Mouse (Mus musculus) hematopoietic stem cell, adult 5-6 weeks (primary cell): ENCODE data around the gene Zic5. TPM values are rescaled to one million over a fixed set of nuclear protein-coding genes. Genes with fewer than 3 reads are reported as not detected.
"Not testable (repeated sequence)": the region's sequence is repeated elsewhere in the genome, so short reads cannot be mapped to it uniquely, and the experiment has no call there.

Experiments used
- ATAC-seq, 2 experiments: fragments of 125-278 bp in 1 of 2; replicated peaks in 1 of 2; 2 replicates each; pipeline ENCODE4 v1.8.0; 2016 to 2017; ENCODE audit warnings: inconsistent platforms in 2 of 2, mild to moderate bottlenecking in 2 of 2, moderate number of reproducible peaks in 2 of 2, low read depth in 1 of 2, moderate TSS enrichment in 1 of 2; ENCODE audit not compliant: low FRiP score in 2 of 2, poor library complexity in 2 of 2, severe bottlenecking in 2 of 2, insufficient read depth in 1 of 2, low TSS enrichment in 1 of 2
- total RNA-seq: library from RNA; stranded (forward); fragments of 172-1452, 232-1000 nt; gene quantifications from 2 replicates; pipeline ENCODE4 v1.2.3, GENCODE M21; 2017

Zic5 gene
- total RNA-seq, 1 experiment from 2014 or later, result not detected

GRCm38 (mm10) chr14:122471449-122472085, 6.1 kb upstream of the Zic5 start:
- ATAC-seq, result 0 out of 4 replicates have a peak, but pooled peaks of 1 of the 2 experiments have one; percentile 14

GRCm38 (mm10) chr14:122468971-122469755, 3.7 kb upstream of the Zic5 start:
- no peak for ATAC-seq

GRCm38 (mm10) chr14:122467926-122468841, 2.7 kb upstream of the Zic5 start:
- no peak for ATAC-seq

GRCm38 (mm10) chr14:122466756-122467362, 1.4 kb upstream of the Zic5 start:
- no peak for ATAC-seq

DNA sequence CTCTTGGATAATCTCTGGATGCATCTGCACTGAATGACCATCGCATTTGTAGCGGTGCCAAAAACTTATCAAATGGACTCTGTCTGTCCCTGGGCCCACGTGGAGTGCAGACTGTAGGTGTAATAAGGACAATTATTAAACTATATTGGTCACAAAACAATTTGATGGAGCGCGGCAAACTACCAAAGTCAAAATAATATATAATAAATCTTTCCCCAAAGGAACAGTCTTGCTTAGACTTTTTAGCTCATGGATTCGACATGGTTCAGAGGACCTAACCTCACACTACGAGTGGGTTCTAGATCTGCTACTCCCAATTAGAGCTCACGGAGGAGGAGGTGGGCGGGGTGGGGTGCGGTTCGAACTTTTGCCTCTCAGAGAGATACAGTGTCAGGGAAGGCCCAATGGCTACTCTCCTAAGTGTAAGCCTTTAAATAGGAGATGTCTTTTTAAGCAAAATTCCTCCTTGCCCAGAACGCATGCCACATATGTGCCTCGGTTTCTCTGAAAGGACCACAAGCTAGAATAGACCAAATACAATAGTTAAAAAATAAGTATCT, 534 bp upstream of the Zic5 start:
- no peak for ATAC-seq

- ATAC-seq, result no peak
Observed at GRCm38 (mm10) chr14:122464351-122464762, 1.1 kb downstream of the Zic5 start.

- peak; percentile 34 to 51; a peak in 2 of 4 replicates for ATAC-seq
Observed at GRCm38 (mm10) chr14:122463734-122464341, 1.6 kb downstream of the Zic5 start.

DNA sequence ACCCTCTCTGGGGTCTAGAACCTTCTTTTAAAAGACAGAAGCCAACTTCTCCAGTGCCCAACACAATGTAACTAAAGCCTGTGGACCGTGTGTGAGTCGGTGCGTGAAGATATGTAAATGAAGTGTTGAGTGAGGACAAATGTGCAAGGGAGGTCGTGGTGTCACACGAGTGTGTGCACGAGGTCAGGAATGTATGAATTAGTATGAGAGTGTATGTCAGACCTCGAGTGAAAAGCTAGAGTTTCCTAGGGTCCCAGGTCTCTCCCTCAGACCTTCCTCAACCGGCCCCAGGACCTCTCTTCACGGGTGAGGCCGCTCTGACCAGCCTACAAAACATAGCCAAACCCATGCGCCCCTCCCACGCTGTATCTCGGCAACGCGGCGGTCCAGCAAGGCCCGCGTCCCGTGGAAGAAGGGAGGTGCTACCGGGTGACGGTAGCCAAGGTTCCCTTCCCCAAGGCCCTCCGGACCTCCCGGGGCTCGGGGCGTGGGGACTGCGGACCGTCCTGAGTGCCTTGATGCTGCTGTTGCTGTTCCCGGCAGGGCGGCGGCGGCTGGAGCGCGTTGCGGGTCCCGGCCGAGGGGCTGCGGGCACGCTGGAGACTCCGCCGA, 2.3 kb downstream of the Zic5 start:
- ATAC-seq, result no peak; a peak in 2 of 4 replicates

GRCm38 (mm10) chr14:122462689-122463079, 2.8 kb downstream of the Zic5 start:
- ATAC-seq, result no peak

- no peak for ATAC-seq
Observed at GRCm38 (mm10) chr14:122461966-122462365, 3.5 kb downstream of the Zic5 start.

DNA sequence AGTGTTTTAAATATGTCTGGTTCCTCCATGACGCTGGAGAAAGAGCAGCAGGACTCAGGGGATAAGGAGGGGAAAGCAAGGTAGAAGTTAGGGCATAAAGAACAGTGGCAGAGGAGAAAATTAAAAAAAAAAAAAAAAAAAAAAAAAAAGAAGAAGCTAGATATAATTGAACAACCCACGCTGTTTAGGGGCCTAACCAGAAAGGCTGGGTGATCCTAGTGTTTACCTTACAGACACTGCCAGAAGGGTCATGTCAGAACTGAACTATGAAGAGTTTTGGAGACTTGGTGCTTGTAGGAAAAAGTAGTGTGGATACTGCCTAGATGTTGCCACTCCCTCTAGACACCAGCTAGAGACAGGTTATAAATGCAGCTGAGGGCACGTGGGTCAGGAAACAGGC, 4.0 kb downstream of the Zic5 start:
- no peak for ATAC-seq

DNA sequence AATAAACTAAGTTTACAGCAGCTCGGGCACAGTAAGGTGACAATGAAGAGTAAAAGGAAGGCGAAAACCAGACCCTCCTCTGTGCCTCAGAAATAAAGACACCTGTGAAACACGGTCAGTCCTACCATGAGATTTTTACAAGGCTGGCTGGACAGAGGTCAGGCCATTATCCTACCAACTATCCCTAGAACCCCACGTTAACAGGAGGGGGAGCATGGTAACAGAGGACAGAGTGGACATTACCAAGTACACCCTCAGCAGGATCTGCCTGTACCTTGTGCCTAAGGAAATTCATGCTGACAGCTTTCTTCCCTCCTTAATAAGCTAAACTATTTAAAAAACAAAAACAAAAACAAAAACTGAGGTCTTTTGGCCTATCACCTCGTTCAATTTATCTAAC, 5.3 kb downstream of the Zic5 start:
- no peak for ATAC-seq

DNA sequence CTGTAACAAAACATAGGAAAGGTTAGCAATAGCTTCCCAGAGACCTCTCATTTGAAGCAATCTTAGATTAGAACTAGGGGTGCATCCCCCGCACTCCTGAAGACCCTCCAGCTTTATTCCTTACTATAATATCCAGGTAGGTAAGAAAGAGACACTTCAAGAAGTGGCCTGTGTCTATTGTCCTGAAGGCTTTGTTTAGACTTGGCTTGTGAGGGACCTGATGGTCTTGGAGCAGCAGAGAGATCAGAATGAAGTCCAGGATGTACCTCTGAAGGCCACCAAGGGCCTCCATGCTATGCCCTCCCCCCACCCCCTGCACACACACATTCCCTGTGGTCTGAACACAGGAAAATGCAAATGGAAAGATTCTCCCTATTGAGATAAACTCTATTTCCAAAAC, 5.7 kb downstream of the Zic5 start:
- no peak for ATAC-seq

DNA sequence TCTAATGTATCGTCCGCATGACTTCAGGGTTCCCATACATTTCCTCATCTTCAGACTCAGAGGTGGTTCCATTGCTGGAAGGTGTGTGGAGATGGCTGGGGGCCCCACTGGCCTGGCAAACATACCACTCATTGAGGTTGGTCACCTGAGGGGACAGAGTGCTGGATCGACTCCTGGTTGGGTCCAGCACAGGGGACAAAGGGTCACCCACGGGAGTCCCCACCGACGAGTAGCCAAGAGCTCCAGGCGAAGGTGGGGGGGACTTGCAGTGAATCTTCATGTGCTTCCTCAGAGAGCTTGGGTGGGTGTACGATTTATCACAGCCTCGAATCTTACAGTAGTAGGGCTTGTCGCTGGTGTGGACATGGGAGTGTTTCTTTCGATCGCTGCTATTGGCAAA, 6.1 kb downstream of the Zic5 start:
- ATAC-seq, result not testable (repeated sequence)

DNA sequence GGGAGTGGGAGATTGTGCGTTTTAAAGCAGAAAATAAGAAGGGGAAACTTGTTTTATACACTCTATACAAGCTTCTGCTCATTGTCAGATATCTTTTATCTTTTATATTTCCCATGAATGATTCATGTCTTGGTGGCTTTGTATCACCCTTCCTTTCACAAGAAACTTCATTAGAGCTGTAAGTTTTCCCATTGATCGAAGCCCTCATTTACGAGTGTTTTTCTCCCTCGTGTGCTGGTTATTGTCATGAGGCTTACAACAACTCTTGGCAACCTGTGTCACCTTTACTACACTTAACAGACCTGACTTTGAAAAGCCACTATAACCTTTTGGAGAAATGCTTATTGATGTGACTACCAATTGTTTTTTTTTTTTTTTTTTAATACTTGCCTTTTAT, 9.9 kb downstream of the Zic5 start:
- no peak for ATAC-seq

DNA sequence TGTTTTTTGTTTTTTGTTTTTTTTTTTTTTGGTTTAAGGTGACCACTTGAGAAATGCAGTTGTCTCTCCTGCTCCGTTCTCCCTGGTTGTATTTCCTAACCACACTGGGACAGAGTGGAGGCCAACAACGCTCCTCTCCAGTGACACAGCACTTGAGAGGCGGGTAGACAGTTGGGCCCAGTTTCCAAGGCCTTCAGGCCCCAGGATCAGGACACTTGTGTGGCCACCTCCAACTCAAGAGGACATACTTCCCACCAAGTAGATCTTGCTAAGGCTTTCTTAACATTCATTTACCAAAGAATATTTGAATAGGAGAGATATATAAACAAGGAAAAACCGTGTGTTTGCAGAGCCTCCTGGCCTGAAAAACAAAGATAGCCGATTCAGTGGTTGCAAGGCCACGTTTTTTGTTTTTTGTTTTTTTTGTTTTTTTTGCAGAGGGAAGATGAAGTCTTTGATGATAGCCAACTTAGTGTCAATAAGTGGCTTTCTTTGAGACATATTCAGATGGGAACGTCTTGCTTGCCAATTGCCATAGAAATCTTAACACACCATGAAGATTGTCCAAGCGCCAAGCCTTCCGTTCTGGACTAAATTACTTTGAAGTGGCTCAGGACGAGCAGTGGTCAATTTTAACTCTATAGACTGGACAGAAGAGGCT, 10.4 kb downstream of the Zic5 start:
- no peak for ATAC-seq
